Mouse (Mus musculus) telencephalon, adult 2 months (tissue): ENCODE results near the gene Defb38.

Experiments
- DNase-seq: peaks from one replicate; pipeline ENCODE4 v3.0.0-alpha.2; 2011; ENCODE audit warnings: low read depth, low spot score

Gene Defb38

GRCm38 (mm10) chr8:19026466-19026865 is at the start of gene Defb38:
Defb38 (minus strand) TSS chr8:19026566.
- DNase-seq: no peak

- DNase-seq: no peak
Observed at GRCm38 (mm10) chr8:19066013-19066412, 39.6 kb upstream of the Defb38 start.

- no peak for DNase-seq
Observed at GRCm38 (mm10) chr8:19064710-19065109, 38.3 kb upstream of the Defb38 start, which contains the start of gene Defb39. Defb39 (minus strand) TSS chr8:19064810.

GRCm38 (mm10) chr8:19062891-19063290 is 36.5 kb upstream of the Defb38 start:
- DNase-seq: no peak

GRCm38 (mm10) chr8:19045242-19045641 is 18.9 kb upstream of the Defb38 start:
- no peak for DNase-seq
